Comparison of ENCODE assay signal across 7 mouse cellular contexts in the genomic region with DNA sequence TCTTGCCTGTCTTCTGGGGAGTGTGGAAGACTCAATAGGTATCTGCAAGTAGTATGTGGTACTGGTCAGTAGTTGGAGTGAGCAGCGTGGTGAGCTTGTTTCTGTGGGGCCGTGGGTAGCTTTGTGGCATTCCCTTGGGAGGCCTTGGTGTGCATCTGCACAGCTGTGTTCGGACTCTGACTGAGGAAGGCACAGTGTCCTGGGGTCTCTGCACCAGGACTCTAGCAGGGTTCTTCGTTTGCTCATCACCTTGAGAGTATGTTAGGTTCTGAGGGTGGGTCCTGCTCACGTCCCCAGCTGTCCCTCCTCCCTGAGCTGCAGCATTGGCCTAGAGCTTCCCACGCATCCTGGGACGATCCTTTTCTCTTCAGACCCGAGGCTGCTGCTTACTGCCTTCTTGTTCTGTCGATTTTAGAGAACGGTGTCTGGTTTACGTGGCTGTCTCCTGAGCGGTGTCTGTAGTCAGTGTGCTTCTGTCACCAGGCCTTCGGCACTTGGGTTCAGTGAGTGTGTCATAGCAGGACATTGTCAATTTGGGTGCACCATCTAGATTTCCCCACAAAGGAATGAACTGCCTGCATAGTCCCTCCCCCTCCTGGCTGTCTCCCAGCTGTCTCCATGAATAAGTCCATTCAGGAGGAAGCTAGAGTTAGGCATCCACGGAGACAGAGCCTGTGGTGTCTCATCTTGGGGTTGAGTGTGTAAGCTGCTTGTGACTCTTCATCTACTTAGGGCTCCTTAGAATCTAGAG. TPM values are rescaled to one million over a fixed set of nuclear protein-coding genes. Genes with fewer than 3 reads are reported as not detected.
DNase-seq lines count a peak whose midpoint lies in the region; ATAC-seq lines count a peak whose summit lies in the region.

No protein-coding gene starts in this region.

- no peak overlapping the region for H3K9ac ChIP-seq in hindbrain, embryonic 11.5 days (ENCODE audit: low read depth, low read length)
- H3K9ac ChIP-seq in forebrain, embryonic 14.5 days (ENCODE audit: low read length): no peak overlapping the region

- no peaks in the 10 kb centered on the region for H3K27me3 ChIP-seq in hindbrain, embryonic 10.5 days (ENCODE audit: insufficient read depth, poor library complexity, severe bottlenecking)
- no peaks in the 10 kb centered on the region for H3K27me3 ChIP-seq in hindbrain, embryonic 11.5 days (ENCODE audit: control insufficient read depth, insufficient read depth, low read length)
- no peaks in the 10 kb centered on the region for H3K27me3 ChIP-seq in forebrain, embryonic 14.5 days (replicated peaks; ENCODE audit: control insufficient read depth, insufficient read depth, low read length)

- peak overlapping the region; percentile 8; the same call in 1 of the 2 replicates for H3K27ac ChIP-seq in hindbrain, embryonic 10.5 days
- no peak overlapping the region for H3K27ac ChIP-seq in hindbrain, embryonic 11.5 days (ENCODE audit: low read depth, low read length)
- 0 out of 2 replicates have a peak overlapping the region, but pooled peaks have one; percentile 5 for H3K27ac ChIP-seq in forebrain, embryonic 14.5 days (ENCODE audit: low read depth, low read length)

- peaks cover 10% of the 10 kb centered on the region; the same call in 1 of the 2 replicates for H3K4me1 ChIP-seq in hindbrain, embryonic 10.5 days (replicated peaks)
- H3K4me1 ChIP-seq in hindbrain, embryonic 11.5 days (replicated peaks; ENCODE audit: control insufficient read depth, insufficient read depth, low read length): no peaks in the 10 kb centered on the region
- H3K4me1 ChIP-seq in forebrain, embryonic 14.5 days (ENCODE audit: control insufficient read depth, insufficient read depth, low read length): no peaks in the 10 kb centered on the region

- H3K9me3 ChIP-seq in hindbrain, embryonic 10.5 days: no peaks in the 10 kb centered on the region
- no peaks in the 10 kb centered on the region for H3K9me3 ChIP-seq in hindbrain, embryonic 11.5 days (ENCODE audit: control insufficient read depth, low read length)
- no peaks in the 10 kb centered on the region for H3K9me3 ChIP-seq in forebrain, embryonic 14.5 days (replicated peaks; ENCODE audit: control insufficient read depth, low read length)

- intact Hi-C loops in left cerebral cortex, postnatal 4 days (cut with DNase I): no loop called here

- H3K4me3 ChIP-seq in hindbrain, embryonic 10.5 days: no peak overlapping the region
- H3K4me3 ChIP-seq in hindbrain, embryonic 11.5 days (ENCODE audit: low read depth, low read length): no peak overlapping the region
- H3K4me3 ChIP-seq in forebrain, embryonic 14.5 days (ENCODE audit: low read depth, low read length): no peak overlapping the region

- no peak for DNase-seq in hindbrain, embryonic 10.5 days (ENCODE audit: low spot score)
- no peak for DNase-seq in hindbrain, embryonic 11.5 days (ENCODE audit: low spot score)
- DNase-seq in ZHBTc4 (ENCODE audit: low read depth, low spot score): peak; percentile 19
- DNase-seq in forebrain, embryonic 14.5 days (ENCODE audit: low spot score): peak; percentile 44
- DNase-seq in left cerebral cortex, postnatal 4 days: peak; percentile 78
- no peak for DNase-seq in embryo, embryonic 10.5 days (ENCODE audit: low spot score)

- ATAC-seq in hindbrain, embryonic 11.5 days (ENCODE audit: low FRiP score): no peak
- no peak; the same call in 1 of the 2 replicates for ATAC-seq in forebrain, embryonic 14.5 days
- ATAC-seq in erythroblast, adult 5-6 weeks (replicated peaks; ENCODE audit: low FRiP score, poor library complexity, severe bottlenecking): no peak

- H3K4me2 ChIP-seq in hindbrain, embryonic 11.5 days (replicated peaks; ENCODE audit: low read depth, low read length): no peak overlapping the region
- H3K4me2 ChIP-seq in forebrain, embryonic 14.5 days (ENCODE audit: low read length): no peak overlapping the region

- WGBS in hindbrain, embryonic 10.5 days: 84% methylated on average over 14 of the region's 14 CpGs
- WGBS in hindbrain, embryonic 11.5 days: 81% methylated on average over 14 of the region's 14 CpGs
- 79% methylated on average over 14 of the region's 14 CpGs for WGBS in forebrain, embryonic 14.5 days

- H3K36me3 ChIP-seq in hindbrain, embryonic 10.5 days: peaks cover 81% of the 10 kb centered on the region
- peaks cover 5% of the 10 kb centered on the region; the same call in 1 of the 2 replicates for H3K36me3 ChIP-seq in hindbrain, embryonic 11.5 days (ENCODE audit: control insufficient read depth, insufficient read depth, low read length)
- peaks cover 57% of the 10 kb centered on the region for H3K36me3 ChIP-seq in forebrain, embryonic 14.5 days (ENCODE audit: control insufficient read depth, insufficient read depth, low read length)

RNA-seq across cellular contexts. Expression of a gene that starts 42.4 kb away (rescaled TPM):
- 0.27 TPM in 1 of 2 replicates, not detected in the other for polyA plus RNA-seq in hindbrain, embryonic 10.5 days (2016; fragmentation: Nextera tagmentation; extraction: Ambion mirVana)
- polyA plus RNA-seq in hindbrain, embryonic 11.5 days (2014; fragmentation: Nextera tagmentation; extraction: Ambion mirVana): 0.18 and 0.22 TPM in 2 replicates
- polyA plus RNA-seq in forebrain, embryonic 14.5 days (2014; fragmentation: Nextera tagmentation; extraction: Ambion mirVana): 0.58 TPM in 1 of 2 replicates, not detected in the other
- not detected for total RNA-seq in left cerebral cortex, postnatal 4 days (2021)
- not detected in 2 replicates for total RNA-seq in erythroblast, adult 5-6 weeks (2015; ENCODE audit: low replicate concordance)
- total RNA-seq in erythroblast, adult 5-6 weeks (2017; ENCODE audit: low replicate concordance): not detected in 2 replicates

Comparison
In these comparisons a context has a peak if more than half of its experiments do, and no peak if none do; other contexts are left out.
1. DNase-seq: peak in ZHBTc4 (single experiment), forebrain, embryonic 14.5 days (single experiment) and left cerebral cortex, postnatal 4 days (single experiment); none in hindbrain, embryonic 10.5 days (single experiment), hindbrain, embryonic 11.5 days (single experiment) and embryo, embryonic 10.5 days (single experiment).